12 mouse cellular contexts compared by ENCODE assay signal in genomic region chr4:130055160-130056010, GRCm38 (mm10). TPM values are rescaled to one million over a fixed set of nuclear protein-coding genes. Genes with fewer than 3 reads are reported as not detected.
DNase-seq lines count a peak whose midpoint lies in the region; ATAC-seq and TF ChIP-seq lines count a peak whose summit lies in the region.
"Had no signal": no experiment of that assay in that cellular context is flagged by ENCODE, and none has a peak within 500 bp of the region (broad histone marks: within the 10 kb centered on the region; RNA-seq: fewer than 3 reads in every experiment).

No protein-coding gene starts in this region.

- H3K9me3 ChIP-seq in forebrain, embryonic 10.5 days, result no peaks in the 10 kb centered on the region
- no peaks in the 10 kb centered on the region; the same call in 1 of the 2 replicates for H3K9me3 ChIP-seq in forebrain, embryonic 11.5 days (ENCODE audit: control insufficient read depth, low read length)
- H3K9me3 ChIP-seq in neural tube, embryonic 13.5 days, result no peaks in the 10 kb centered on the region
- H3K9me3 ChIP-seq in limb, embryonic 14.5 days (ENCODE audit: control insufficient read depth, low read length), result no peaks in the 10 kb centered on the region

- H3K27ac ChIP-seq in forebrain, embryonic 10.5 days, result peak overlapping the region; percentile 72
- no peak overlapping the region for H3K27ac ChIP-seq in forebrain, embryonic 11.5 days (ENCODE audit: low read depth, low read length)
- H3K27ac ChIP-seq in neural tube, embryonic 13.5 days (replicated peaks), result peak overlapping the region; percentile 68
- peak overlapping the region; percentile 76 for H3K27ac ChIP-seq in limb, embryonic 14.5 days (replicated peaks; ENCODE audit: low read depth, low read length)

- no peak overlapping the region for H3K9ac ChIP-seq in forebrain, embryonic 11.5 days (ENCODE audit: low read length)
- 0 out of 2 replicates have a peak overlapping the region, but pooled peaks have one; percentile 5 for H3K9ac ChIP-seq in neural tube, embryonic 13.5 days
- peak overlapping the region; percentile 21; the same call in 1 of the 2 replicates for H3K9ac ChIP-seq in limb, embryonic 14.5 days (ENCODE audit: low read depth, low read length, severe bottlenecking)

- 84% methylated on average over 14 of the region's 14 CpGs for WGBS in forebrain, embryonic 10.5 days
- WGBS in forebrain, embryonic 11.5 days, result 76% methylated on average over 14 of the region's 14 CpGs
- 77% methylated on average over 14 of the region's 14 CpGs for WGBS in neural tube, embryonic 13.5 days
- 73% methylated on average over 13 of the region's 14 CpGs for WGBS in limb, embryonic 14.5 days

- peaks cover 43% of the 10 kb centered on the region for H3K4me1 ChIP-seq in forebrain, embryonic 10.5 days
- H3K4me1 ChIP-seq in forebrain, embryonic 11.5 days (replicated peaks; ENCODE audit: control insufficient read depth, insufficient read depth, low read length), result peaks cover 9% of the 10 kb centered on the region
- H3K4me1 ChIP-seq in neural tube, embryonic 13.5 days (replicated peaks), result peaks cover 42% of the 10 kb centered on the region
- H3K4me1 ChIP-seq in limb, embryonic 14.5 days (ENCODE audit: control insufficient read depth, insufficient read depth, low read length), result peaks cover 28% of the 10 kb centered on the region
- H3K4me1 ChIP-seq: megakaryocyte, embryonic 14.5 days had no signal

- ATAC-seq in forebrain, embryonic 11.5 days (replicated peaks; ENCODE audit: low FRiP score), result no peak
- peak; percentile 36; the same call in 1 of the 2 replicates for ATAC-seq in neural tube, embryonic 13.5 days (ENCODE audit: low read depth)
- ATAC-seq in limb, embryonic 14.5 days (ENCODE audit: low FRiP score, low read depth), result 0 out of 2 replicates have a peak, but pooled peaks have one; percentile 21
- no peak for ATAC-seq in inflammation-experienced regulatory T-cells, adult 6 months

- intact Hi-C loops in gastrocnemius, postnatal 14 days (cut with DNase I; ENCODE audit: low total_unique reads), result no loop called here

- no peak overlapping the region for H3K4me3 ChIP-seq in forebrain, embryonic 10.5 days
- H3K4me3 ChIP-seq in forebrain, embryonic 11.5 days (ENCODE audit: low read depth, low read length), result no peak overlapping the region
- no peak overlapping the region for H3K4me3 ChIP-seq in neural tube, embryonic 13.5 days
- H3K4me3 ChIP-seq in limb, embryonic 14.5 days (replicated peaks; ENCODE audit: low read length), result no peak overlapping the region
- H3K4me3 ChIP-seq: megakaryocyte, embryonic 14.5 days had no signal

- DNase-seq in forebrain, embryonic 10.5 days (ENCODE audit: extremely low spot score, low spot score), result no peak
- no peak for DNase-seq in forebrain, embryonic 11.5 days (ENCODE audit: low spot score)
- DNase-seq in neural tube, embryonic 10.5 days (ENCODE audit: extremely low spot score, low spot score), result no peak
- DNase-seq in limb, embryonic 14.5 days (ENCODE audit: low spot score), result no peak
- DNase-seq in gastrocnemius, postnatal 14 days, result no peak
- no peak for DNase-seq in adrenal gland, postnatal 25 days
- DNase-seq: adrenal gland, adult 2 months; cerebellum, adult 11 months; embryo, embryonic 11 days had no signal

- H3K36me3 ChIP-seq in forebrain, embryonic 10.5 days (replicated peaks), result no peaks in the 10 kb centered on the region
- no peaks in the 10 kb centered on the region for H3K36me3 ChIP-seq in forebrain, embryonic 11.5 days (ENCODE audit: control insufficient read depth, insufficient read depth, low read length)
- H3K36me3 ChIP-seq in neural tube, embryonic 13.5 days, result no peaks in the 10 kb centered on the region
- H3K36me3 ChIP-seq in limb, embryonic 14.5 days (ENCODE audit: control insufficient read depth, insufficient read depth, low read length), result peaks cover 82% of the 10 kb centered on the region

- H3K4me2 ChIP-seq in forebrain, embryonic 11.5 days (ENCODE audit: low read depth, low read length, severe bottlenecking), result no peak overlapping the region
- H3K4me2 ChIP-seq in neural tube, embryonic 13.5 days, result no peak overlapping the region
- H3K4me2 ChIP-seq in limb, embryonic 14.5 days (replicated peaks; ENCODE audit: low read depth, low read length, severe bottlenecking), result no peak overlapping the region

- no peak for TF ChIP-seq POLR2A in limb, embryonic 14.5 days (IDR thresholded peaks at IDR 0.05; ENCODE audit: borderline replicate concordance, extremely low read depth, insufficient read depth, insufficient read length)

- H3K27me3 ChIP-seq in forebrain, embryonic 10.5 days (ENCODE audit: poor library complexity, severe bottlenecking), result peaks cover 8% of the 10 kb centered on the region
- no peaks in the 10 kb centered on the region for H3K27me3 ChIP-seq in forebrain, embryonic 11.5 days (ENCODE audit: control insufficient read depth, insufficient read depth, low read length)
- no peaks in the 10 kb centered on the region for H3K27me3 ChIP-seq in neural tube, embryonic 13.5 days
- no peaks in the 10 kb centered on the region for H3K27me3 ChIP-seq in limb, embryonic 14.5 days (ENCODE audit: control insufficient read depth, insufficient read depth, low read length)

RNA-seq across cellular contexts. Expression of gene Col16a1, which starts 7.7 kb away (rescaled TPM):
- polyA plus RNA-seq in forebrain, embryonic 10.5 days (2016; fragmentation: Nextera tagmentation; extraction: Ambion mirVana), result 2.3 and 2.4 TPM in 2 replicates
- polyA plus RNA-seq in forebrain, embryonic 11.5 days (2014; fragmentation: Nextera tagmentation; extraction: Ambion mirVana), result 5.9 and 6.3 TPM in 2 replicates
- 11.9 and 14.7 TPM in 2 replicates for polyA plus RNA-seq in neural tube, embryonic 13.5 days (2015; fragmentation: Nextera tagmentation; extraction: Ambion mirVana)
- 254 and 284 TPM in 2 replicates for polyA plus RNA-seq in limb, embryonic 14.5 days (2012; rRNA removed)
- polyA plus RNA-seq in limb, embryonic 14.5 days (2014; fragmentation: Nextera tagmentation; extraction: Ambion mirVana), result 153 TPM in 2 replicates
- 10 to 100 TPM; 37.9 to 46.5 TPM for total RNA-seq in gastrocnemius, postnatal 14 days (2021)
- 14.1 and 14.8 TPM in 2 replicates for total RNA-seq in adrenal gland, postnatal 25 days (2021)
- not detected for polyA plus RNA-seq in inflammation-experienced regulatory T-cells, adult 6 months (2017; shearing (Covaris generic))

RNA-seq across cellular contexts. Expression of gene Pef1, which starts 47.0 kb away (rescaled TPM):
- polyA plus RNA-seq in forebrain, embryonic 10.5 days (2016; fragmentation: Nextera tagmentation; extraction: Ambion mirVana), result 69.8 and 70.4 TPM in 2 replicates
- polyA plus RNA-seq in forebrain, embryonic 11.5 days (2014; fragmentation: Nextera tagmentation; extraction: Ambion mirVana), result 62.7 and 75.8 TPM in 2 replicates
- polyA plus RNA-seq in neural tube, embryonic 13.5 days (2015; fragmentation: Nextera tagmentation; extraction: Ambion mirVana), result 61.8 and 62.9 TPM in 2 replicates
- 55.8 and 71.7 TPM in 2 replicates for polyA plus RNA-seq in limb, embryonic 14.5 days (2012; rRNA removed)
- polyA plus RNA-seq in limb, embryonic 14.5 days (2014; fragmentation: Nextera tagmentation; extraction: Ambion mirVana), result 74.6 and 75.4 TPM in 2 replicates
- 10 to 100 TPM; 27.6 to 30.8 TPM for total RNA-seq in gastrocnemius, postnatal 14 days (2021)
- total RNA-seq in adrenal gland, postnatal 25 days (2021), result 68.0 and 70.3 TPM in 2 replicates
- polyA plus RNA-seq in inflammation-experienced regulatory T-cells, adult 6 months (2017; shearing (Covaris generic)), result 10 to 100 TPM; 35.8 to 44.4 (median 36.9) TPM

Comparison
In these comparisons a context has a peak if more than half of its experiments do, and no peak if none do; other contexts are left out.
1. ATAC-seq: peak in neural tube, embryonic 13.5 days (single experiment) and limb, embryonic 14.5 days (single experiment); none in forebrain, embryonic 11.5 days (single experiment) and inflammation-experienced regulatory T-cells, adult 6 months (single experiment).